Mouse (Mus musculus): Measurements from ENCODE around the gene Coro7. TPM values are rescaled to one million over a fixed set of nuclear protein-coding genes. Genes with fewer than 3 reads are reported as not detected.
"Not testable (repeated sequence)": the region's sequence is repeated elsewhere in the genome, so short reads cannot be mapped to it uniquely, and the experiment has no call there.

Coro7 gene
- total RNA-seq, 4 experiments from 2014 or later = 23.1 to 41.9 (median 36.7) TPM

DNA sequence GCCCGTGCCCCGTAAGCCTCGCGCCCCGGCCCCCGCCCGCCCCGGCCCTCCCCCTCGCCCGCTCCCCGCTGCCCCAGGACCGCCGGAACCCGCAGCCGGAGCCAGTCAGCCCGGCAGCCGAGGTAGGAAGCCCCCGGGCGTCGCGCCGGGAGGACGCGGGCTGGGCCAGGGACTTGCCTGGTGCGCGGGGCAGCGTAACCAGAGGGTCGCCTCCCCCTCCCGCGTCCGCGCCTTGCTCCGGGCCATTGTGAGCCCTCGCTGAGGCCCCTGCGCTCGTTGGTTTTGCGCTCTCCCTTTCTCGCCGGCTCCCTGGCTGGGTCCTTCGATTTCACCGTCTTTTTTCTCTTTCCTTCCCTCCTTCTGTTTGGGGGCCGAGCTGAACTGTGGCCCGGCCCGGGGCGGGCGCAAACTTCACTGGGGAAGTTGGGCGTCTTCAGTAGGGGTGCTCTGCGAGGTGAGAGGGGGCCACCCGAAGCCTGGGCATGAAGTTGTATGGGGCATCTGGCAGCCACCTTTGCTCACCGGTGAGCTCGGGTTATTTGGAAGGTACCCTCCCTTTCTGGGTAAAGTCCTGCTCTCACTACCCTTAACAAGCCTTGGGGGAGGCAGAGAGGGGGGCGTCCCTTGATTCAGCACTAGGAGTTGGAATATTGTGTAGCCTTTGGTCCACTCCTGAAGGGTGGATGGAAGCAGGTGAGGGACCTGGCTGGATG, 84.6 kb downstream of the Coro7 start:
- DNase-seq = no peak

DNA sequence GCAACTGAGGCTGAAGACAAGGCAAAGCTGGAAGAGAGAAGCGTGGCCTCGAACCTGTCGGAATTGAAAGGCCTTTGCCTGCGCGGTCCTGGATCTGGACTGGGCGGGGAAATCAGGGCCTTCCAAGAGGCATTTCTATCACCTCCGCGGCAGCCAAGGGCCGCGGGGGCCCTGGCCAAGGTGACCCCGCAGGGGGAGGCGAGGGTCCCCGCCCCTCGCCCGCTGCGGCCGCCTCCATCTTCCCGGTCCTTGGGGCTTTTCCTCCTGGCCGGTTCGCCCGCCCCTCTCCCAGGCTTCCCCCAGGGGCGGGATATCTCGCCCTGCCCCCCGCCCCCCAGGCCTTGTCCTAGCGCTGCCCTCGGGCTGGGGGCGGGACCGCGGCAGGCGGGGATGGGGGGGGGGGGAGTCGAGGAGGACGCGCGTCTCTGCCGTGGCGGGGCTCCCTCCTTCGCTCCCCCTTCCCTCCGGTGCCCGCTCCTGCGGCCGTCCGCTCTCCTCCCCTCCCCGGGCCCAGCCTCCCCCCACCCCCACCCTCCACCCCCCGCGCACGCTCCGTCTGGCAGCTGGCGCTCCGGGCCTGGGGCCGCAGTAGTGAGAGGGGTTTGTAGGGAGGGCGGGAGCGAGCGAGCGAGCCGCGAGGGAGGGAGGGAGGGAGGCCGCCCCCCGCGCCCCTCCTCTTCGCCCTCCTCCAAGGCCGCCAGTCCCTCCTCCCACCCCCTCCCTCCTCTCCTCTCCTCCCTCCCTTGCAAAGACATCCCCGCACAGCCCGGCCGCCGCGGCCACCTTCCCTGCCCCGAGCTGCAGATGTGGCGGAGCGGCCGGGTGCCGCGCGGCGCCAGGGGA, 85.4 kb downstream of the Coro7 start, which contains the start of gene Glis2:
TSS of gene Glis2 (plus strand) at position 743 of the 843 bp plus-strand sequence.
- DNase-seq = peak; percentile 47

DNA sequence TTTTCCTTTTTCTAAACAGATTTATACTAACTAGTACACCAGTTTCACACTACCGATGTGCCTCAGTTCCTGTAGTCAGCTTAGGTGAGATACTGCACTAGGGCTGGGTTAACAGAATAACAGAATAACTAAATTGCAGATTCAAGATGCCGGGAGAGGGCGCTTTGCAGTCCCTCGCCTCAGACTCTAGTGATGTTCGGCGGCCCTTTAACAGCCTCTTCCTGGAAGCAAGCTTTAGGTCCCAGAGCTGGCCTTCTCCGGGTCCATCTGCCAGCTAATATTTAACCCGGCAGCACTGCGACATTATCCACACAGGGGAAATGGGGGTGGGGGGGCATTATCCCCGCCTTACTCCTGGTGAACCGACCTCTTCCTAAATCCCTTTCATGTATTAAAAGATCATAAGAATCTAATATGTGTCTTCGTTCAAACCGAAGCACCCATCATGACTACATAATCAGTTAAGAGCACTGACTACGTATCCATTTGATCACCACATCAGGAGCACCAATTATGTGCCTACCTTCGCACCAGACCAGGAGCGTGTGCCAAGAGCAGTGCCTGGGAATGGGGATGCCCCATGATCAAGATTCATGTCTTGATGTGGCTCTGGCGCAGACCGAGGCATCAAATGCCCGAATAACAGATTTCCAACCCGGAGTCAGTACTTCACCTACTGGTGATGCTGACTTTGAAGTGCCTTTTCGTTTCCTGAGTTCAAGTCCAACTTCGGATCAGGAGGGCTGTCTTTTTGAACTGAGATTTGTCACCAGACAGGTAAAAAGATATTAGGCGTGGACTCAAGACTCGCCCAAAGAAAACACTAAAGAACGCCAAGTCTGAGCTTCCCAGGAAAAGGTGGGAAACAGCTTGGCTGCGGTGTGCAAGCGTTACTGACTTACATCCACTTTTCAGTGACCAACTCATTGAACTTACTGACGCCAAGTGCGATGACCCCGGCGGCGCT, 86.4 kb downstream of the Coro7 start:
- DNase-seq = no peak

DNA sequence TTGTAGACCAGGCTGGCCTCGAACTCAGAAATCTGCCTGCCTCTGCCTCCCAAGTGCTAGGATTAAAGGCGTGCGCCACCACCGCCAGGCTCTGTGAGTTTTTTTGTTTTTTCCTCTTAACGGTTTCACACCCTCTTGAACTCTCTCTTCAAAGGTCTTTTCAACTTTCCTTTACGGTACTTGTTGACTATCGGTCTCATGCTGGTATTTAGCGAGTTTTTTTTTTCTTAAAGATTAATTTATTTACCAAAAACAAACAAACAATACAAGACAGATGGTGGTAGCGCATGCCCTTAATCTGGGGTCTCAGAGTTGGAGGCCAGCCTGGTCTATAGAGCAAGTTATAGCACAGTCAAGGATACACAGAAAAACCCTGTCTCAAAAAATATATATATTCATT, 89.3 kb downstream of the Coro7 start:
- no peak for DNase-seq

DNA sequence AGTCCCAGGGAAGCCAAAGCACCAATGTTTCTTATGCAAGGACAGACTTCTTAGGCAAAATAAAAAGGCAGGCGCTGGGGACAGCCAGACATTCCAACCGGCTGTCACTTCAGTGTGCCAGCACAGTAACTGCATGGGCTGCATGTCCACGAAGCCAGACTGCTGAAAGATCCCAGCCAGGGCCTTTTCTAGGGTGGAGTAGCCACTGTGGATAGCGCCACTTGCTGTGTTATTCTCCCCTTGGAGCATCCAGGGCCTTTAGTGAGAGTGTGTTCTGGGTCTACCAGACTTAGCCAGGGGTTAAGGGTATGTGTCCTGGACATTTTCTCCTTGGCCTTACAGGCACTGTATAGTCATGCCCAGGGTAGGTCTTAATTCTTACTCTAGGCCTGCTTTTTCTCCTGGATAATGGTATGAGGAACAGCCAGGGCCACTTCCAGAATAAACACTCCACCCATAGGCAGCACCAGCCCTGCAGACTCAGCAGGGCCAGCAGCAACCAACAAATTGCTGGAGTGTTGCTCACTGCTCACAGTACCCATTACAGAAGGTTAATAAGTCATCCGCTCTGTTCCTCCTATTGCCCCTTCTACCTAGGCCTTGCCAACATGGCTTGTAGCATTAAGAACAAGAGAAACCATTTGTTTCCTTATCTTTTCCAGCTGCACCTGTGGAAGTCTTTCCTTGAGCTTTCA, 91.9 kb downstream of the Coro7 start:
- no peak for DNase-seq

DNA sequence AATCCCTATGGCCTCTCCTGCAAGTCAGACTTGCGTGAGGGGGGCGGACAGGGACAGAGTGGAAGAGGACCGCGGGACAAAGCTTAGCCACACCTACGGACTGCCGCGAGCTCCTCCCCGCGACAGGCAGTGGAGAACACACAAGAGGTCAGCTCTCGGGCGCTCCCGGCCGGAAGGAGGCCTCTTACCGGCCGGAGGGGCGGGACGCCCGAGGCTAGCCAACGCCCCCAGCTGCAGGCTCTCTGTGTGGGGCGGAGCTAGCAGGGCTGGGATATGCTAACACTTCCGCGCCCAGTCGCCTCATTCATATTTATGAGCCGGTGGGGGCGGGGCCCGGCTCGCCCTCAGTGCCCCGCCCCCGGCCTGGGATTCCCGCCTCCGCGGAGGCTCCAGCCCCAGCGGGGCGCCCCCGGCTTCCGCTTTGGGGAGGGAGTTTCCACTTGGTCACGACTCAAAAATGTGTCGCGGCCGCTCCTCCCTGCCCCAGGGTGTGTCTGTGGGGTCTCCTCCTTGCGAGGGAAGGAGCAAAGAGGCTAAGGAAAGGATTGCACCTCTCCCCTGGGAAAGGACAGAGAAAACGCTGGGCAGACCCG, 93.0 kb downstream of the Coro7 start:
- peak; percentile 98 for DNase-seq

DNA sequence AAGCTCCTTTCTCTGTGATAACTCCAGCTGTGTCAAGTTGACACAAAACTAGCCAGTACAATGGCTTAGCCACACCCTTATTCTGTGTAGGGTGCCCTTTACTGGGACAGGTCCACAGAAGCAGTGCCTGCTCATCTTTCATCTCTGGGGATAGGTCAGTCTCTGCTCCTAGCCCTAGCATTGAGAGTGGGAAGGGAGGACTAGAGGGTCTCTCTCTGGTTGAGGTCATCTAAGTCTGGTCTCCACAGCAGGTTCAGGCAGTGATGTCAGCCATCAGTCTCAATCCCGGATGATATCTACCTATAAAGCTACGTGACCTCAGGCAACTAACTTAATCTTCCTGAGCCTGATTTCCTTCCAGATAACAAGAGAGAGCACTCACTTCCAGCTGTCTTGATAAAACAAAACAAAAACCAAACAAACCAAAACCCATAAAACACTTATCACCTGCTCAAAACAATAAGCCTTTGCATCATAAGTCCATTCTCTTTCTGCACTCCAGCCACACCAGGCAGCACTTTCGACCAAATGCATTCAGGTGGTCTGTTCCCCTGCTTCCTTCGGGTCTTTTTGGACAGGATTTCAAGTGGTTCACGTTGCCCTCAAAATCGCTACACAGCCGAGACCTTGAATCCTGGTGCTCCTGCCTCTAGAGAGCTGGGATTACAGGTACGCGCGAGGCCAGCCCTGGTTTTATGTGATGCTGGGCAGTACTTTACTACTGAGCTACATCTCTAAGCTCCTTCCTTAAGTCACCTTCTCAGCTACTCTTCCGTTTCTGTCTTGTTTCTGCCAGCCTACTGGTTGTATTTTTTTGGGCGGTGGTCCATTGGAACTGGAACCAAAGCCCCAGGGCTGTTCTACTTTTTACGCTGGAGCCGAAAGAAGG, 93.7 kb downstream of the Coro7 start:
- DNase-seq = no peak

DNA sequence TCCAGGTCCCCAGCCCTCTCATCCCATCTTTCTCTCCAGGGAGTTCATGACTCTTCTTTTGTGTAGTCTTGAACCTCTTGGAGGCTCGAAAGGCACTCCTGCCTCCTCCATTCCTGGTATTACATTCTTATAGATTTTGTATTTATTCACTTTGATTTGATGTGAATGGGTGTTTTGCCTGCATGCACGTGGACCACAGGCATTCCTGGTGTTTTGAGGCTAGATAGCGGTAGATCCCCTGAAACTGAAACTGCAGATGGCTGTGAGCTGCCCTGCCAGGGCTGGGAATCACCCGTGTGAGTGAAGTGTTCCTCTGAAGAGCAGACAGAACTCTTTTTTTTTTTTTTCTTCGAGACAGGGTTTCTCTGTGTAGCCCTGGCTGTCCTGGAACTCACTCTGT, 95.1 kb downstream of the Coro7 start:
- no peak for DNase-seq

DNA sequence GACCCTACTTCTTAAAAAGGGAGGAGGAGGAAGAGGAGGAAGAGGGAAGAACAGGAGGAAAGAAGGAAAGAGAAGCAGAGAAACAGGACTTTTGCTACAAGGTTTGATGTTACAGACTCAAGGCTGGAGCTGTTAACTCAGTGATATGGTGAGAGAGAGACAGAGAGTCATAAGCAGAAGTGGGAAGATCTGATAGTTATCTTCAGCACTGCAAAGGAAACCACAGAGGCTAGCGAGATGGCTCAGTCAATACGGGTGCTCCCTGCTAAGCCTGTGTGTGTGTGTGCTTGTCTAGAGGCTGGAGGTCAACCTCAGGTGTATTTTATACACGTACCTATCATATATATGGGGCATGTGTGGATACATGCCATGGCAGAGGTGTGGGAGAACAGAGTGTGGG, 95.8 kb downstream of the Coro7 start:
- DNase-seq = no peak

DNA sequence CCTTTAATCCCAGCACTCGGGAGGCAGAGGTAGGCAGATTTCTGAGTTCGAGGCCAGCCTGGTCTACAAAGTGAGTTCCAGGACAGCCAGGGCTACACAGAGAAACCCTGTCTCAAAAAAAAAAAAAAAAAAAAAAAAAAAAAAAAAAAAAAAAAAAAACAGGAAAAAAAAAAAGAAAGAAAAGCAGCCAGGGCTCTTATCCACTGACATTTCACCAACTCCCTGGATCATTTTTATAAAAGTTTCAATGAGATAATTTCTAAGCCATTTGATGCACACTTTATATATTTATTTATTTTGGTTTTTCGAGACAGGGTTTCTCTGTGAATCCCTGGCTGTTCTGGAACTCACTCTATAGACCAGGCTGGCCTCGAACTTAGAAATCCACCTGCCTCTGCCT, 98.4 kb downstream of the Coro7 start:
- DNase-seq = not testable (repeated sequence)

DNA sequence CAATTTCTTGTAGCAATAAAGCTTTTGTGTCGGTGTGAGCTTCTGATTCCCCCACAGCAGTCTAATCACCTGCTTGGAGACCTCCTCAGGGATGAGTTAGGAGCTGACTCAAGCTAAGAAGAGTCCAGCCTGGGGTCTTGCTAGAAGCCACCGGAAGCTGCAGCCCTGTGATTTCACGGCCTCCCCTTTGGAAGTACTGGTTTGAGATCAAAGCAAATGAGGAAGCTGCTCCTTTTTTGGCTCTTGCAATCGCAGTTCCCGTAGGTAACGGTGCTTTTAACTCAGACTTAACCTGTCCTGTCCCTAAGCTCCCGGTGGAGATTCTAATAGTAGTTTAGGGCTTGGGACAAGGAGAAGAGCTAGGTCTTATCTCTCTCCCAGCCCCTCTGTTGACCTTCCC, 100.9 kb downstream of the Coro7 start:
- DNase-seq = no peak

DNA sequence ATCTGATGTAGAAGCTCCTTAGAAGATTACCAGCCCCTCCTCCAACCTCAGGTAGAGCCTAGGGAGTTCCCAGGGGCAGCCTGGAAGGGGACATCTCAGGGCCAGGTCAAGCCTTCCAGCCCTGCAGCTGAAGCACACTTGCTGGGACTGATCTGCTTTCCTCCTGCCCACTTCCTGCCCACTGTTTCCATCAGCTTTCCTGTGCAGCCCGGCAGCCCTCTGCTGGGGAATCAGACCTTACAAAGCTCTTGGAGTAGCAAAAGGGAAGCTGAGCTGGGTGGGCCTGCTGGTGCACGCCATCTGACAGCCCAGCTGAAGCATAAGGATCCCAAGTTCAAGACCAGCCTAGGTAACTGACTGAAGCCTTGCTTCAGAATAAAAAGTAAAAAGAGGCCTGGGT, 102.7 kb downstream of the Coro7 start:
- DNase-seq = no peak

Other genes starting within 250 kb of the Coro7 start
- gene Srl, start 138.0 kb downstream of the Coro7 start, total RNA-seq (2022) = 10 to 100 TPM in 1 of 4 experiments, 1 to 10 TPM in 3; 5.5 to 10.2 (median 5.9) TPM
- 10 to 100 TPM in 1 of 4 experiments, 1 to 10 TPM in 3; 6.1 to 10.8 (median 7.6) TPM for gene Tfap4, start 119.9 kb downstream of the Coro7 start, total RNA-seq (2022)
- gene Glis2, start 85.1 kb downstream of the Coro7 start, total RNA-seq (2022) = 10 to 100 TPM; 14.6 to 28.9 (median 23.8) TPM
- 100 to 1,000 TPM in 2 of 4 experiments, 10 to 100 TPM in 2; 81.7 to 124 (median 102) TPM for gene Pam16, start 54.8 kb downstream of the Coro7 start, total RNA-seq (2022)
- 10 to 100 TPM; 10.1 to 16.9 (median 11.1) TPM for gene Vasn, start 39.8 kb downstream of the Coro7 start, total RNA-seq (2022)
- gene Dnaja3, start 39.8 kb downstream of the Coro7 start, total RNA-seq (2022) = 100 to 1,000 TPM; 107 to 132 (median 117) TPM
- gene Nmral1, start 39.6 kb upstream of the Coro7 start, total RNA-seq (2022) = 1 to 10 TPM; 2.3 to 9.0 (median 4.8) TPM
- gene Hmox2, start 46.6 kb upstream of the Coro7 start, total RNA-seq (2022) = 100 to 1,000 TPM in 1 of 4 experiments, 10 to 100 TPM in 3; 89.6 to 120 (median 94.1) TPM
- 100 to 1,000 TPM; 120 to 148 (median 143) TPM for gene Cdip1, start 110.5 kb upstream of the Coro7 start, total RNA-seq (2022)
- under 1 TPM in 1 of 4 experiments, not detected in 3; 0.14 TPM for gene 4930562C15Rik, start 155.6 kb upstream of the Coro7 start, total RNA-seq (2022)
- gene Ubald1, start 200.5 kb upstream of the Coro7 start, total RNA-seq (2022) = 10 to 100 TPM; 33.0 to 42.5 (median 38.2) TPM
- gene Mgrn1, start 206.5 kb upstream of the Coro7 start, total RNA-seq (2022) = 100 to 1,000 TPM in 2 of 4 experiments, 10 to 100 TPM in 2; 88.5 to 120 (median 98.0) TPM